Mouse (Mus musculus): Measurements from ENCODE around the gene Kit.
A peak's percentile ranks its signal among the peaks of the same experiment; 100 is the strongest.

Kit gene

GRCm38 (mm10) chr5:75590961-75591360, 16.2 kb downstream of the Kit start:
- DNase-seq (ENCODE audit: low spot score), result no peak

DNA sequence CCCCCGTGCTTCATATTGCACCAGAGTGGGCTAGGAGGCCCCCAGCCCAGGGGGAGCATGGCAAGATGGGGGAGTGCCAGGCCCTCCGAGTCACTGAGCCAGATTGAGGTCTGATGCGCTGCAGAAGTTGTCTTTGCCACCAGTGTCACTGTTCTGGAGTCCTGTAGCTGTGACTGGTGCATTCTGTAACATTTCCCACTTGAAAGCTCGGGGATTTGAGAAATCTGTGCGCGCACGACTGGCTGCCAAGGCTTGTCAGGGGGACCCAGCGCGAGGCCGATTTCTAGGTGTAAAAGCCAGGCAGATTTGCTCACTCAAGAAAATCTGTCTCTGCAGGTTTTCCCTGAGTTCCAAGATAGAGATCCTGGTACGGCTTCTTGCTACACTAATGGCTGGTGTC, 16.9 kb downstream of the Kit start:
- DNase-seq (ENCODE audit: low spot score), result no peak

DNA sequence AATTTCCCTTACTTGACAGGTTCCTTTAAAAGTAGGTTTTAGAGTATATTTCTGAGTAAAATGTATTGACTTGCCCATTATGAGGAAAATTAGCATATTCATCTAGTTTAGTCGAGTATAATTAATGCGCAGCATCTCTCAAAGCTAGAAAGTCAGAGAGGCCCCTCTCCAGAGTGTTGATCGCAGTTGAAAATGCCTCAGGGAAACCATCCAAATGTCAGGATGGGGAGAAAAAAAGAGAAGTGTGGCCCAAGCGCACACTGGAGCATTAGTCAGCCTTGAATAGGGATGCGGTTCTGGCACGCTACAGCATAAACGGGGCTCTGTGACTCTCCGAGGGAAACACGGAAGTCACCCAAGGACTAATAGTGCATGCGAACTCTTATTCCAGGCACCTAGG, 20.6 kb downstream of the Kit start:
- no peak for DNase-seq (ENCODE audit: low spot score)

DNA sequence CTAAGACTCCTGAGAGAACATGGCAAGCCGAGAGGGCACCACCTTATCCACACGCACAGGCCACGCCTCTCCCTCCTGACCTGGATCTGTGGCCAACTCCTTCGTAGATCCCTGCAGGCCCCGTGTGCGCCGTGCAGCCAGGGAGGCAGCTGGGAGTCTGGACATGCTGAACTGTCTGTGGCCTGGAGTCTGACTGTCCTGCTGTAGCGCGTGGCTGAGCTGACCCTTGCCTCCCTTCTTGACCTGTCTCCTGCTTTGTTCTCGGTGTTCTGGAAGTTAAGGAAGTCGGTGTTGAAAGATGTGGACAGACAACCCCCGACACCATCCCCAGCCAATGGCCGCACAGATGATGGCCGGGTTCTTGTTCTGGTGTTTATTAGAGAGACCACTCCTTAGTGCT, 21.5 kb downstream of the Kit start:
- DNase-seq (ENCODE audit: low spot score), result peak; percentile 19

DNA sequence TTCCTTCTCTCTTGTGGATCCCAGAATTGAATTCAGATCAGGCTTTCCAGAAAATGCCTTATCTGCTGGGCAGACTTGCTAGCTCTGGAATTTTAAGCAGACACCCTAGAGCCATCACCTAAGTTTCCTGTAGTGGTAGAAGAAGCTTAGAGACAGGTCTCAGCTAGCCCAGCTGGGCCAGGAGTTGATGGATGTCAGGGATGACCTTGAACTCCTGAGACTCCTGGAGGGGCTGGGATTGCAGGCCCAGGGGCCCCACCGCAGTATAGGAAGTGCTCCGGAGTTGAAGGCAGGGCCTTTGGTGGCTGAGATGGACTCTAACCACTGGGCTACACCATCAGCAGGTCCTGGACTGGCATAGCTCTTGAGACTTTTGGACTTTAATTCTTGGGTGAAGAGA, 22.6 kb downstream of the Kit start:
- no peak for DNase-seq (ENCODE audit: low spot score)

GRCm38 (mm10) chr5:75598491-75598890, 23.8 kb downstream of the Kit start:
- DNase-seq (ENCODE audit: low spot score), result no peak

- no peak for DNase-seq (ENCODE audit: low spot score)
Observed at GRCm38 (mm10) chr5:75599991-75600390, 25.3 kb downstream of the Kit start.

DNA sequence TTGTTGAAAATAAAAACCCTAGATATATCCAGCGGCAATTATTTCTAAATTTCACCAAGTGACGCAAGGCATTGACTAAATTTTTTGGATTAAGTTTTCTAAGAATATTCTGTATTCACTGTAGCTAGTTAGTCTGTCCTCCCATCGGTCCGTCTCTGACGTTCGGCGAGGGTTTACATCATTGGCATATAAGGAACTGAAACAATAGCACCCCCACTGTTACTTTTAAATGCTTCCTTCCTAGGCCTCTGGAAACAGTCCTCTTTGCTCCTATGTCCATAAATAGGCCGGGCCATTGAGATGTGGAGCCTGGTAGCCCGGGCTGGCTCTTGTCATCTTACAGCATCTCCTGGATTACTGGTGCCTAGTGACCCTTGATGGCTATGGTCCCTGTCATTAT, 29.5 kb downstream of the Kit start:
- DNase-seq (ENCODE audit: low spot score), result no peak

DNA sequence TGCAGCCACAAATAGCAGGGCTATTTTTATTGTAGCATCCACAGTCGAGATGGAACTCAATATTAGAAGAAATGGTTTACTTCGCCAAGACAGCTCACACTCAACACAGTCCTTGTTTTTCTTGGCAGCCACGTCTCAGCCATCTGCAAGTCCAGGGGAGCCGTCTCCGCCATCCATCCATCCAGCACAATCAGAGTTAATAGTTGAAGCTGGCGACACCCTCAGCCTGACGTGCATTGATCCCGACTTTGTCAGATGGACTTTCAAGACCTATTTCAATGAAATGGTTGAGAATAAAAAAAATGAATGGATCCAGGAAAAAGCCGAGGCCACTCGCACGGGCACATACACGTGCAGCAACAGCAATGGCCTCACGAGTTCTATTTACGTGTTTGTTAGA, 32.2 kb downstream of the Kit start:
- no peak for DNase-seq (ENCODE audit: low spot score)

- no peak for DNase-seq (ENCODE audit: low spot score)
Observed at GRCm38 (mm10) chr5:75607971-75608370, 33.3 kb downstream of the Kit start.

- no peak for DNase-seq (ENCODE audit: low spot score)
Observed at GRCm38 (mm10) chr5:75612380-75612779, 37.7 kb downstream of the Kit start.

DNA sequence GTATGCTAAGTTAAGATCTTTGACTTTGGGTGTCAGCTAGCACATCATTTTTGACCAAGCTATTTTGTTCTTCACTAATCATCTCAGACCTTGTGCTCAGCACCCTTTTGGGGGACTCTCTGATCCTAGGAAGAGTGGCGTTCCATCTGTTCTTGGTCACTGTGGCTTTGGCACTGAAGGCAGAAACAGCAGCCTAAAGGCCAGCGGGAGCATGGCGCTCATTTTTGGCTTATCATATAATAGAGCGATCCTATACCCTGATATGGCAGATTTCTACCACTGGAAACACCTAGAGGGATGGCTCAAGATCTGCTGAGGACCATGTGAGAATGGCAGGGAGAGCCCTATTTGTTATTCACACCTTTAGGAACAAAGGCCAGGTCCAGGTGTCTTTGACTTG, 38.2 kb downstream of the Kit start:
- DNase-seq (ENCODE audit: low spot score), result no peak

DNA sequence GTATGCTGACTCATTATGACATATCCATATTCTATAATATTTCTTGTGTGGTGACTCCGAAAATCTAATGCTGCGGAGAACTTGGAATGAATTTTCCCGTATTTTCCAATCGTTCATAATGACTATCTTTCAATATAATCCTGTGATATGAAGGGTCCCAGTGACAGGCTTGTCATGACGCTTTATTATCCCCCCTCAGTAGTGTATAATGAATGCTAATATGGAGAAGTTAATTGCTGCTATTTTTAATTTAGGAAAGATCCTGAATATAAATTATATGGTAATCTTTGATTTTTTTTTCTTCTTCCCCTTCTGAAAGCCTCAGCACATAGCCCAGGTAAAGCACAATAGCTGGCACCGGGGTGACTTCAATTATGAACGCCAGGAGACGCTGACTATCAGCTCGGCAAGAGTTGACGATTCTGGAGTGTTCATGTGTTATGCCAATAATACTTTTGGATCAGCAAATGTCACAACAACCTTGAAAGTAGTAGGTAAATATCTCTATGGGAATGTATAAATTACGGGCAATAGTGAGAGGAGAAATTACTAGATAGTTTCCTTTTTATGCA, 40.4 kb downstream of the Kit start:
- DNase-seq (ENCODE audit: low spot score), result no peak

DNA sequence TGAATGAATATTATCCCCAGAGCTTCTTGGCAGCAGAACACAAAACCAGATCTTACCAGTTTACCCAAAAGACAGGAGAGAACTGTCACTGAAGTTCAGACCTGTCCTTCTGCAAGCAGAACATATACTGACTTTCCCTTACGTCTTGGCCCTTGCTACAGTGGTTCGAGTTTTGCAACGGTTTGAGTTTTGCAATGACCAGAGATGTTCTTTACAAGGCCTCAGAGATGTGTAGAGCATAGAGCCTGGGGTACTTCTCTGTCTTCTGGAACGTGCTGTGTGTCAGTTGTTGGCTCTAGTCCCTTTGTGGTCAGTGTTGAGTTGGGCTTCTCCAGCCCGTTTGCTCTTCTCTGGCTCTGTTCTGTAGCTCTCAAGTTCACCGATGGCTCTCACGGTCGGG, 40.9 kb downstream of the Kit start:
- DNase-seq (ENCODE audit: low spot score), result no peak

DNA sequence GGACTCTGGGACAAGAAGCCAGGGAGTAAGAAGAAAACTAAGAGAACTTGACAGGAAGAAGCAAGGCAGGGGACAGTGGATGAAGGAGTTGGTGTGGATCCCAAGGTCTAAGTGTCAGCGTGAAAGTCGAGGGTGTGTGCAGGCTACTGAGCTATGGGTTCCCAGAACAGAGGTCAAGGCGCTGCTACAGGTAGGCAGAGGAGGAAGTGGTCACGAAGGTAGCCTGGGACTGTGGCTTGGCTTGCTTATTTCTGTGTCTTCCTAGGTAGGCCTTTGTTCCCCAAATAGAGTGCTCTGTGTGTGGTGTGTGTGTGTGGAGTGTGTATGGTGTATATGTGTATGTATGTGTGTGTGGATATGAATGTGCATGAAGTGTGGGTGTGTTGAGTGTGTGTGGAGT, 47.7 kb downstream of the Kit start:
- DNase-seq (ENCODE audit: low spot score), result no peak

GRCm38 (mm10) chr5:75623007-75623406, 48.3 kb downstream of the Kit start:
- DNase-seq (ENCODE audit: low spot score), result no peak

GRCm38 (mm10) chr5:75623520-75623919, 48.8 kb downstream of the Kit start:
- no peak for DNase-seq (ENCODE audit: low spot score)

- no peak for DNase-seq (ENCODE audit: low spot score)
Observed at GRCm38 (mm10) chr5:75623993-75624706, 49.4 kb downstream of the Kit start.

DNA sequence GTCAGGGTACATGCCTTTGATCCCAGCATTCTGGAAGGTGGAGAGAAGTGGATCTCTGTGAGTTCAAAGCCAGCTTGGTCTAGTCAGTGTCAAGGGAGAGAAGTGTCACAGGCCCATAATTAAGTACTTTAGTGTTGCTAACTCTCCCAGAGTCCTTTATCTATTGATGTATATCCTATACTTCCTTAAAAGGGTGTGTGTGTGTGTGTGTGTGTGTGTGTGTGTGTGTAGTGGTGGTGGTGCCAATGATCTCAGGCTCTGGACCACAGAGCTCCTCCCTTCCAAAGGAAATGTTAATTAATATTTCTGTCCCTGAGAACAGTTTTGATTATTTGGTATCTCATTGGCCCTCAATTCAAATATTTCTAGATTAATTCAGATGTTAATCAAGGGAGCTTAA, 50.3 kb downstream of the Kit start:
- DNase-seq (ENCODE audit: low spot score), result no peak

GRCm38 (mm10) chr5:75626284-75626683, 51.6 kb downstream of the Kit start:
- no peak for DNase-seq (ENCODE audit: low spot score)

- DNase-seq (ENCODE audit: low spot score), result no peak
Observed at GRCm38 (mm10) chr5:75626703-75627102, 52.0 kb downstream of the Kit start.

DNA sequence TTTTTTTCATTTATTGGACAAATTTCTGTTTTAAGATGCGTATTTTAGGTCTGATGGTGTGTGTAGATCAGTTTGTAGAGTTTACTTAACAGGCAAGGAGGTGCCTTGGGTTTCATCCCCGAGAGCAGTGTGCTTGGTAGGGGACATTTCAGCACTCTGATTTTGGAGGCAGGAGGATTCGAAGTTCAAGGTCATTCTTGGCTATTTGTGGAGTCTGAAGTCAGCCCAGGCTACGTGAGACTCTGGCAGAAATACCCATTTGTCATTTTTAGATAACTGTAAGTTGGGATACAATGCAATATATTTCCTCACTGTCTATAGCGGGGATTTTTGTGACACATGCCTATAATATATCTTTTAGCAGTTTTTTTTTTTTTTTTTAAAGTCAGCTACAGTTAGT, 57.5 kb downstream of the Kit start:
- no peak for DNase-seq (ENCODE audit: low spot score)

- no peak for DNase-seq (ENCODE audit: low spot score)
Observed at GRCm38 (mm10) chr5:75632846-75633640, 58.3 kb downstream of the Kit start.
